Mouse (Mus musculus) spleen, adult 2 months (tissue): Measurements from ENCODE around the gene Eda. TPM values are rescaled to one million over a fixed set of nuclear protein-coding genes. Genes with fewer than 3 reads are reported as not detected.
A peak's percentile ranks its signal among the peaks of the same experiment; 100 is the strongest.

ENCODE experiments used
- DNase-seq, 2 experiments: peaks; one replicate each; pipeline versions ENCODE4 v3.0.0 to v3.0.0-alpha.2; 2012 to 2021; ENCODE audit warnings: low spot score in 2 of 2, low read depth in 1 of 2
- H3K27ac ChIP-seq: fragments of 200-500 bp; 2 replicates; pipeline ENCODE4 v1.5.1; 2012; ENCODE audit warnings: low read length, inconsistent platforms; ENCODE audit not compliant: insufficient read depth
- H3K27me3 ChIP-seq: fragments of 200-500 bp; 2 replicates; pipeline ENCODE4 v1.6.1; 2012; ENCODE audit warnings: mild to moderate bottlenecking, moderate library complexity, low read length, inconsistent platforms; ENCODE audit not compliant: control insufficient read depth, insufficient read depth
- H3K36me3 ChIP-seq: fragments of 200-500 bp; 2 replicates; pipeline ENCODE4 v1.6.1; 2012; ENCODE audit warnings: mild to moderate bottlenecking, low read length, inconsistent platforms; ENCODE audit not compliant: control insufficient read depth, insufficient read depth
- H3K4me1 ChIP-seq: fragments of 200-500 bp; 2 replicates; pipeline ENCODE4 v1.6.1; 2011; ENCODE audit warnings: inconsistent platforms; ENCODE audit not compliant: control insufficient read depth, insufficient read depth, insufficient read length
- H3K4me3 ChIP-seq: fragments of 200-500 bp; 2 replicates; pipeline ENCODE4 v1.5.1; 2011; ENCODE audit warnings: mild to moderate bottlenecking, inconsistent platforms; ENCODE audit not compliant: insufficient read depth, insufficient read length; ENCODE audit errors: extremely low read depth
- CTCF ChIP-seq: fragments of 200-500 bp; IDR thresholded peaks from 2 replicates; pipeline ENCODE4 v1.5.1; 2011; ENCODE audit warnings: mild to moderate bottlenecking, inconsistent platforms; ENCODE audit not compliant: insufficient read depth, insufficient read length, insufficient replicate concordance; ENCODE audit errors: extremely low read depth
- POLR2A ChIP-seq: fragments of 200-500 bp; IDR thresholded peaks from 2 replicates; pipeline ENCODE4 v1.6.1; 2011; ENCODE audit warnings: low read depth, low read length, inconsistent platforms
- WGBS: fragments of 180-500 bp; shearing (Covaris S2); methylation state at CpG from one replicate; pipeline ENCODE4 v1.1.7; 2018; 5-methylcytosine and 5-hydroxymethylcytosine counted together
- polyA plus RNA-seq: library from polyadenylated mRNA; depleted of rRNA; stranded (reverse); fragments of >200 nt; gene quantifications from 2 replicates; pipeline ENCODE4 v1.2.3, GENCODE M21; 2012

The Eda gene
- polyA plus RNA-seq, 1 experiment, result 0.37 TPM

DNA sequence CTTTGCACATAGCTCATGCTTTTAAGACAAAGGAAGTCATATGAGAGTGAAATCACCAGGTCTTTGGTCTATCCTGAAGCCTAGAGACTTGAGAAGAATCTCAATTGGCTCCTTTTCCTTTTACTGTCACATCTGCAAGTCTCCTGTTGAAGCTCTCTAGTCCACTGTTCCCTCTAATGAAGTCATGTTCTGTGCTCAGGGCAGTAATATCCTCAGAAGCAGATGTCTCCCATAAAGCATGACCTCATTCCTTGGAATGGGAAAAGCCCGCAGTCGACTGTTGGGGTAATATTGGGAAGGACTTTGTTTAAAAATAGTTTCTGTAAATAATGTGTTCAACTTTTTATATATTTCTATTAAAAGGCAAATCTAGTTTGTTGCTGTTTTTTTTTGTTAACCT is 381.6 kb downstream of the Eda start:
- no peaks in the 10 kb centered on the region for H3K36me3 ChIP-seq
- H3K27ac ChIP-seq, result no peak overlapping the region
- H3K4me1 ChIP-seq, result no peaks in the 10 kb centered on the region
- 86% methylated on average over 2 of the region's 2 CpGs for WGBS
- DNase-seq, result no peak
- no peaks in the 10 kb centered on the region for H3K27me3 ChIP-seq
- no peak overlapping the region for H3K4me3 ChIP-seq
- TF ChIP-seq POLR2A (no peak), CTCF (no peak)

DNA sequence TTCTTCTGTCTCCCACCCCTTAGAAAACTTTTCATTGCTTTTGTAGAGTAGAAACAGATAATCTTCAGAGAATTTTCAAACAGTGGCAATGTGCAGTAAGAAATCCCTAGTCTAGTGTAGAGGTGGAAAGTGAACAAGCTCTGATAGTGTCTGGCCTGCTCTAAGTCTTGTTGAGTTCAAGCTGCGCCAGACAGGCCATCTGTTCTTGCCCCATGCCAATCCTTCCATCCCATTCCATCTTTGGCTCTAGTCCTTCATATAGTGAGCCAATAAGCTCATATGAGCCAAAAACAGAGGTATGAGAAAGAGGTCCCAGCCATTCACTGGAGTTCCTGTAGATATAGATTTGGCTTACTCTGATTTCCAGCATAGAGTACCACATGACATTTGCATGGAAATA is 414.5 kb downstream of the Eda start:
- H3K36me3 ChIP-seq, result no peaks in the 10 kb centered on the region
- no peaks in the 10 kb centered on the region for H3K4me1 ChIP-seq
- H3K27me3 ChIP-seq, result no peaks in the 10 kb centered on the region; the same call in 1 of the 2 replicates
- TF ChIP-seq CTCF, result no peak
- no peak for TF ChIP-seq POLR2A
- no peak overlapping the region for H3K27ac ChIP-seq
- no peak for DNase-seq
- 80% methylated on average over 1 of the region's 1 CpGs for WGBS
- no peak overlapping the region for H3K4me3 ChIP-seq

DNA sequence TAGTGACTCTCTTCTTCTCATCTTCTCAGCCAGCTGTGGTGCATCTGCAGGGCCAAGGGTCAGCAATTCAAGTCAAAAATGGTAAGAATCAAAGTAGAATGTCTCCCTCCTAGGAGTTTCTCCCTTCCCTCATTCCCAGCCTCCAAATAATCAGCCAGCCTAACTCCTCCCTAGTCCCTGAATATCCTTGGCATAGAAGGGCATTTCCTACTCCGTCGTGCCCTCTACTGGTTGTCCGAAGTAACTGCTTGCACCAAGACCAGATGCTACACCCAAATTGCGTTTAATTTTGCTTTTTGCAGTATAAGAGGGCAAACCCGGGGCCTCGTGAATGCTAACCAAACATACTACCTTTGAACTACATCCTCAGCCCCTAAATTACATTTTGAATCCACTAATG is 416.9 kb downstream of the Eda start:
- 32% methylated on average over 6 of the region's 6 CpGs for WGBS
- TF ChIP-seq POLR2A, result no peak
- peak; percentile 0; the same call in 1 of the 2 replicates for TF ChIP-seq CTCF
- no peaks in the 10 kb centered on the region for H3K4me1 ChIP-seq
- no peak overlapping the region for H3K27ac ChIP-seq
- H3K27me3 ChIP-seq, result no peaks in the 10 kb centered on the region; the same call in 1 of the 2 replicates
- H3K4me3 ChIP-seq, result no peak overlapping the region
- H3K36me3 ChIP-seq, result no peaks in the 10 kb centered on the region
- no peak for DNase-seq

DNA sequence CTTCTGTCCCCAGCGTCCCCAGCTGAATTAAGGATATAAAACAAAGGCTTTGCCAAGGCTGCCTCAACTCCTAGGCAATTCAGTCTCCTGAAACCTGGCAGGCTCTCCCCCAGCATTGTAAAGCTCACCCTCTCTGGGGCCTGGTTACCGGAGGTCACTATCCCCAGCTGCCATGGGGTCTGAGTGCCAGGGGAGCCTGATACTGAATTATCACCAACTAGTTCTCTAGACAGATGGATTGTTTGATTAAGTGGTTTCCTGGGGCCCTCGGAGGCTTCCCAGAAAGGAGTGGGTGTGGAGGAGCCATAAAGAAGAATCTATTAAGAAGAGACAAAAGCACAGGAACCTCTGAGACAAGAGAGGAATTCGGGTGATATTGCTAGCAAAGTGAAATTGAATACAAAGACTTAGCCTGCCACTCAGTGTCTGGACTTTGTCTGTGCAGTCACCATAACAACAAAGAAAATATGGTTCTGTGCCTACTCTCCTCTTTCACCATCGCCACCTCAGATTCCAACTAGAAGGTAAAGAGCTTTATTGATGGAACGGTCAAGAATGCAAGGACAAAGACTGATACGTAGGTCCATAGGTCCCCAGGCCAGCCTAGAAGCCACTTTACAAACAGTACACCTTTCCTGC is 418.9 kb downstream of the Eda start:
- Histone ChIP-seq H3K27ac (no peak overlapping the region), H3K36me3 (no peaks in the 10 kb centered on the region), H3K27me3 (no peaks in the 10 kb centered on the region; the same call in 1 of the 2 replicates), H3K4me3 (no peak overlapping the region), H3K4me1 (no peaks in the 10 kb centered on the region)
- DNase-seq, result no peak
- no peak for TF ChIP-seq CTCF
- no peak for TF ChIP-seq POLR2A
- 79% methylated on average over 7 of the region's 7 CpGs for WGBS

DNA sequence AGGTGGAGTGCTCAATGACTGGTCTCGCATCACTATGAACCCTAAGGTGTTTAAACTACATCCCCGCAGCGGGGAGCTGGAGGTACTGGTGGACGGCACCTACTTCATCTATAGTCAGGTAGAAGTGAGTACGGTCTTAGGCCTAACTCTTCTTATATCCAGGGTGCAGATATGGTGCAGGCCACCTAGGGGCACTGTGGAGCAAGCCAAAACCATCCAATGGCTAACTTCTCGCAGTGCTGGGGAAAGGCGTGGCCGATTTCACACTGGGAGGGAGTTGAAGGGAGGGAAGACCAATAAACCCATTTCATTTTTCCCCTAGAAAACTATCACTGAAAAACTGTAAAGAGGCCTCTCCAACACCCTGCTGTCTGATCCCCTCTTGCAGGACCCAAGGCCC is 419.6 kb downstream of the Eda start:
- Histone ChIP-seq H3K4me1 (no peaks in the 10 kb centered on the region), H3K27ac (no peak overlapping the region), H3K27me3 (no peaks in the 10 kb centered on the region), H3K36me3 (no peaks in the 10 kb centered on the region), H3K4me3 (no peak overlapping the region)
- DNase-seq, result no peak
- TF ChIP-seq POLR2A (no peak), CTCF (no peak)
- 79% methylated on average over 8 of the region's 8 CpGs for WGBS

DNA sequence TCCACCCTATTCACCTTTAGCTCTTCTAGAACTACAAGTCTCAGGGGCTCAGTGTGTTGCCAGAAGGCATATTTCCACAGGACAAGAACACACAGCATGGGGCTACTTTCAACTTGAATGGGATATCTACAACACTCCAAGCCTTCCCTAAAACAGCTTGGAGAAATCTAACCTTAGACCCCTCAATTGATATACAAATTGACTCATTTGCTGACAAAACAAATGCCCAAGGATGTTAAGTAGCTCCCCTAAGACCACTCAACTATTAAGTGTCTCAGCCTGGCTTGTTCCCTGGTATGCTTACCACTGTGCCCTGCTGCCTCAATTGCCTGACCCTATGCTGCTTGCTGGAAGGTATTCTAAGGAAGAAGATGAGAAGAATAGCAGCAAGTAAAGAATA is 425.5 kb downstream of the Eda start:
- no peak overlapping the region for H3K4me3 ChIP-seq
- no peaks in the 10 kb centered on the region for H3K4me1 ChIP-seq
- H3K36me3 ChIP-seq, result no peaks in the 10 kb centered on the region
- no peaks in the 10 kb centered on the region for H3K27me3 ChIP-seq
- TF ChIP-seq POLR2A (no peak), CTCF (no peak)
- no peak overlapping the region for H3K27ac ChIP-seq
- DNase-seq, result no peak

DNA sequence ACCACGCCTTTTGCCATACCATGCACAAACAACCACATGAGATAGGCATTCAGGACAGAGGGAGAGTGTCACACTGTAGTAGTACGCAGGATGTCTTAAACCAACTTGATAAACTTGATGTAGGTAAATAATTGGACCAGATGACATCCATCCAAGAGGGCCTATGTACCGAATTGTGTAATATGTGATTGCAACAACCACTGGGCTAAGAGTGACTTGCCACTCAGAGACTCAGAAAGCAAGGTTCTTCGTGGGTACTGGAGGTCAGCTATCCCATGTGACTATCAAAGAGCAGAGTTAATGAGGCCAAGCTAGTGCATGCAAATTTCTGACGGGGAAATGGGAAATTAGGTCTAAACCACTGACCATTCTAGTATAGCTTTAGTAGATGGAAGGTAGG is 426.3 kb downstream of the Eda start:
- H3K4me3 ChIP-seq, result no peak overlapping the region
- H3K36me3 ChIP-seq, result no peaks in the 10 kb centered on the region
- H3K27me3 ChIP-seq, result no peaks in the 10 kb centered on the region
- H3K27ac ChIP-seq, result no peak overlapping the region
- TF ChIP-seq POLR2A (no peak), CTCF (no peak)
- 82% methylated on average over 5 of the region's 5 CpGs for WGBS
- H3K4me1 ChIP-seq, result no peaks in the 10 kb centered on the region
- DNase-seq, result no peak
